Comparison of ENCODE assay signal across 13 mouse cellular contexts in the genomic region with DNA sequence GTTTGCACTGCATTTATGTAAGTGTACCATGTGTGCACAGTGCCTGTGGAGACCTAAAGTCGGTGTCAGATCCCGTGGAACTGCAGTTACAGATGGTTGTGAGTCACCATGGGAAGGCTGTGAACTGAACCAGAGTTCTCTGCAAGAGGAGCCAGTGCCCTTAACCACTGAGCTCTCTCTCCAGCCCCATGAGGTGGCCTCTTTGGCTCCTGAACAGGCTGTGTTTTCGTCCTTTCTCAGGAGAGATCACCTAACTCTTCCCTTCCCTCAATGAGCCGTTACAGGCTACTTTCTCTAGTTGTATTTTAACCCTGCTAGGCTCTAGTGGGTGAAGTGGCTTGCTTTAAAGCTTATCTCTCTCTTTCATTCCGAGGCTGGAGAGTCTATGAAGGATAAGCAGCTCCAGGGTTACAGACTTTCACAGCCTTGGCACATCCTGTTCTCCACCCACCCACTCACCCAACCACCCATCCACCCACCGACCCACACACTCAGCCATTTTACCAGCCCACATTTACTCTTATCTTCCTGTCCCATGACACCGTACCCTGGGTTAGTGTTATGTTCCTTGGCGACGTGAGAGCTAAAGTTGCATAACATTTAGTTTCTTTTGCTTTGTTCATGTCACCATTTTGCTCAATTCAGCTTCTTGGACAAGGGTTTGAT. TPM values are rescaled to one million over a fixed set of nuclear protein-coding genes. Genes with fewer than 3 reads are reported as not detected.
A peak's percentile ranks its signal among the peaks of the same experiment; 100 is the strongest.
DNase-seq lines count a peak whose midpoint lies in the region; ATAC-seq and TF ChIP-seq lines count a peak whose summit lies in the region.
"Had no signal": no experiment of that assay in that cellular context is flagged by ENCODE, and none has a peak within 500 bp of the region (broad histone marks: within the 10 kb centered on the region; RNA-seq: fewer than 3 reads in every experiment).

No protein-coding gene starts in this region.

- no peak overlapping the region for H3K4me2 ChIP-seq in lung, embryonic 14.5 days
- H3K4me2 ChIP-seq in liver, embryonic 15.5 days: peak overlapping the region; percentile 52
- no peak overlapping the region for H3K4me2 ChIP-seq in hindbrain, embryonic 13.5 days

- ATAC-seq in lung, embryonic 14.5 days (ENCODE audit: insufficient read depth): 0 out of 2 replicates have a peak, but pooled peaks have one; percentile 53
- ATAC-seq in liver, embryonic 15.5 days (ENCODE audit: insufficient read depth): peak; percentile 76
- ATAC-seq in hindbrain, embryonic 13.5 days (ENCODE audit: low FRiP score): no peak

- peaks cover 15% of the 10 kb centered on the region for H3K36me3 ChIP-seq in lung, embryonic 14.5 days (ENCODE audit: insufficient read depth)
- H3K36me3 ChIP-seq in liver, embryonic 15.5 days (replicated peaks): peaks cover 16% of the 10 kb centered on the region
- peaks cover 5% of the 10 kb centered on the region; the same call in 1 of the 2 replicates for H3K36me3 ChIP-seq in hindbrain, embryonic 13.5 days

- H3K4me3 ChIP-seq in lung, embryonic 14.5 days (ENCODE audit: low read depth, low read length): no peak overlapping the region
- H3K4me3 ChIP-seq in liver, embryonic 15.5 days (replicated peaks): no peak overlapping the region
- no peak overlapping the region for H3K4me3 ChIP-seq in hindbrain, embryonic 13.5 days
- H3K4me3 ChIP-seq: forebrain, embryonic 10.5 days had no signal

- H3K9me3 ChIP-seq in lung, embryonic 14.5 days (ENCODE audit: low read depth, low read length): no peaks in the 10 kb centered on the region
- H3K9me3 ChIP-seq in liver, embryonic 15.5 days (replicated peaks): no peaks in the 10 kb centered on the region
- no peaks in the 10 kb centered on the region for H3K9me3 ChIP-seq in hindbrain, embryonic 13.5 days
- H3K9me3 ChIP-seq: forebrain, embryonic 10.5 days had no signal

- peak overlapping the region; percentile 74 for H3K27ac ChIP-seq in lung, embryonic 14.5 days (ENCODE audit: low read depth)
- peak overlapping the region; percentile 79 for H3K27ac ChIP-seq in liver, embryonic 15.5 days (replicated peaks)
- no peak overlapping the region for H3K27ac ChIP-seq in hindbrain, embryonic 13.5 days
- H3K27ac ChIP-seq: forebrain, embryonic 10.5 days had no signal

- no peak overlapping the region for H3K9ac ChIP-seq in lung, embryonic 14.5 days
- peak overlapping the region; percentile 15; the same call in 1 of the 2 replicates for H3K9ac ChIP-seq in liver, embryonic 15.5 days
- no peak overlapping the region for H3K9ac ChIP-seq in hindbrain, embryonic 13.5 days

- TF ChIP-seq CTCF in lung, embryonic 14.5 days (IDR thresholded peaks at IDR 0.05; ENCODE audit: low read depth): no peak

- WGBS in lung, embryonic 14.5 days: 51% methylated on average over 9 of the region's 9 CpGs
- 21% methylated on average over 9 of the region's 9 CpGs for WGBS in liver, embryonic 15.5 days (ENCODE audit: insufficient replicate concordance)
- WGBS in hindbrain, embryonic 13.5 days: 87% methylated on average over 9 of the region's 9 CpGs

- H3K27me3 ChIP-seq in lung, embryonic 14.5 days (ENCODE audit: insufficient read depth, low read length): no peaks in the 10 kb centered on the region
- H3K27me3 ChIP-seq in liver, embryonic 15.5 days: no peaks in the 10 kb centered on the region
- no peaks in the 10 kb centered on the region for H3K27me3 ChIP-seq in hindbrain, embryonic 13.5 days

- peak; percentile 8 for DNase-seq in lung, embryonic 14.5 days
- DNase-seq in lung, postnatal 14 days: no peak
- DNase-seq in c-Kit-positive CD71-positive TER-119-positive erythroid progenitor cells, embryonic 14.5 days (ENCODE audit: low spot score): peak; percentile 58
- DNase-seq in thymus, postnatal 25 days: peak; percentile 42
- no peak for DNase-seq in gastrocnemius, postnatal 4 days (ENCODE audit: low spot score in 2 of 2)
- DNase-seq in layer of hippocampus, postnatal 10 days (ENCODE audit: low spot score in 2 of 2): no peak
- DNase-seq: heart, adult 11 months; heart, postnatal 4 days; kidney, postnatal 10 days; right cerebral cortex, adult 18-20 months had no signal

- peaks cover 4% of the 10 kb centered on the region; the same call in 1 of the 2 replicates for H3K4me1 ChIP-seq in lung, embryonic 14.5 days (ENCODE audit: insufficient read depth)
- H3K4me1 ChIP-seq in liver, embryonic 15.5 days (replicated peaks): peaks cover 41% of the 10 kb centered on the region
- no peaks in the 10 kb centered on the region for H3K4me1 ChIP-seq in hindbrain, embryonic 13.5 days (replicated peaks)

RNA-seq across cellular contexts. Expression of a gene that starts 15.7 kb away (rescaled TPM):
- polyA plus RNA-seq in lung, embryonic 14.5 days (2014; fragmentation: Nextera tagmentation; extraction: Ambion mirVana): 96.8 and 103 TPM in 2 replicates
- 28.6 and 30.6 TPM in 2 replicates for polyA plus RNA-seq in liver, embryonic 15.5 days (2015; fragmentation: Nextera tagmentation; extraction: Ambion mirVana)
- 10 to 100 TPM; 30.4 to 36.2 TPM for total RNA-seq in gastrocnemius, postnatal 4 days (2021)
- total RNA-seq in layer of hippocampus, postnatal 10 days (2021): 10 to 100 TPM; 29.0 to 37.1 TPM
- 47.9 and 51.4 TPM in 2 replicates for polyA plus RNA-seq in hindbrain, embryonic 13.5 days (2015; fragmentation: Nextera tagmentation; extraction: Ambion mirVana)

RNA-seq across cellular contexts. Expression of a gene that starts 31.1 kb away (rescaled TPM):
- polyA plus RNA-seq in lung, embryonic 14.5 days (2014; fragmentation: Nextera tagmentation; extraction: Ambion mirVana): 3.9 and 6.0 TPM in 2 replicates
- 1.3 and 1.5 TPM in 2 replicates for polyA plus RNA-seq in liver, embryonic 15.5 days (2015; fragmentation: Nextera tagmentation; extraction: Ambion mirVana)
- 1 to 10 TPM; 3.2 to 3.9 TPM for total RNA-seq in gastrocnemius, postnatal 4 days (2021)
- total RNA-seq in layer of hippocampus, postnatal 10 days (2021): 1 to 10 TPM; 2.1 to 4.0 TPM
- 2.8 and 3.4 TPM in 2 replicates for polyA plus RNA-seq in hindbrain, embryonic 13.5 days (2015; fragmentation: Nextera tagmentation; extraction: Ambion mirVana)

RNA-seq across cellular contexts. Expression of a gene that starts 35.9 kb away (rescaled TPM):
- 56.9 and 59.2 TPM in 2 replicates for polyA plus RNA-seq in lung, embryonic 14.5 days (2014; fragmentation: Nextera tagmentation; extraction: Ambion mirVana)
- polyA plus RNA-seq in liver, embryonic 15.5 days (2015; fragmentation: Nextera tagmentation; extraction: Ambion mirVana): 31.5 and 32.2 TPM in 2 replicates
- 10 to 100 TPM; 12.1 to 13.1 TPM for total RNA-seq in gastrocnemius, postnatal 4 days (2021)
- total RNA-seq in layer of hippocampus, postnatal 10 days (2021): 1 to 10 TPM; 2.2 TPM
- 10.3 and 11.5 TPM in 2 replicates for polyA plus RNA-seq in hindbrain, embryonic 13.5 days (2015; fragmentation: Nextera tagmentation; extraction: Ambion mirVana)

Comparison
In these comparisons a context has a peak if more than half of its experiments do, and no peak if none do; other contexts are left out.
1. DNase-seq: peak in lung, embryonic 14.5 days (single experiment), c-Kit-positive CD71-positive TER-119-positive erythroid progenitor cells, embryonic 14.5 days (single experiment) and thymus, postnatal 25 days (single experiment); none in lung, postnatal 14 days (single experiment), gastrocnemius, postnatal 4 days (0 of 2) and layer of hippocampus, postnatal 10 days (0 of 2).